Mouse (Mus musculus) common myeloid progenitor, adult 5-6 weeks (primary cell): ENCODE data around the gene Ndufs1. TPM values are rescaled to one million over a fixed set of nuclear protein-coding genes. Genes with fewer than 3 reads are reported as not detected.

Source experiments
- ATAC-seq: replicated peaks from 2 replicates; pipeline ENCODE4 v1.8.0; 2016; ENCODE audit warnings: low read depth, mild to moderate bottlenecking, moderate TSS enrichment, inconsistent platforms; ENCODE audit not compliant: poor library complexity, severe bottlenecking
- total RNA-seq: library from RNA; stranded (forward); fragments of 200-1000, 187-1606 nt; gene quantifications from 2 replicates; pipeline ENCODE4 v1.2.3, GENCODE M21; 2017

The Ndufs1 gene
- total RNA-seq, 1 experiment from 2014 or later, result 152 TPM

GRCm38 (mm10) chr1:63123823-63124450, 52.7 kb downstream of the Ndufs1 start:
- ATAC-seq, result no peak

- ATAC-seq, result peak; percentile 69
Measured at GRCm38 (mm10) chr1:63122005-63122404, 54.6 kb downstream of the Ndufs1 start.

GRCm38 (mm10) chr1:63120382-63120781, 56.3 kb downstream of the Ndufs1 start:
- ATAC-seq, result peak; percentile 3; the same call in 1 of the 2 replicates

DNA sequence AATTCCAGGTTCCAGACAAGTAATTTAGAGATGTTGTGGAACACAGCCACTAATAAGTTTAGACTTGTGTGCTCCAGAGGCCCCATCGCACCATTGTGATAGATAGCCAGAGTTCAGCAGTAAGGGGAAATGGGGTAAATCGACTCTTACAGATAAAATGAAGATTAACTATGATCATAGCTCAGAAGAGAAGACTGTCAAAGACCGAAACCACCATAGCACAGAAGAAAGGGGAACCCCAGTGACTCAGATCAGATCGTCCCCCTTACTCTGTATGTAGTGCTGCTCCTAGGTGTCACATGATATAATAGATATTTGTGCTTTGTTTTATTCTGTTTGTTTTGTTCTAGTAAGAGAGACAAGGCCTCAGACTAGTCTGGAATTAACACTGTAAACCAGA, 57.0 kb downstream of the Ndufs1 start:
- ATAC-seq, result peak; percentile 57

DNA sequence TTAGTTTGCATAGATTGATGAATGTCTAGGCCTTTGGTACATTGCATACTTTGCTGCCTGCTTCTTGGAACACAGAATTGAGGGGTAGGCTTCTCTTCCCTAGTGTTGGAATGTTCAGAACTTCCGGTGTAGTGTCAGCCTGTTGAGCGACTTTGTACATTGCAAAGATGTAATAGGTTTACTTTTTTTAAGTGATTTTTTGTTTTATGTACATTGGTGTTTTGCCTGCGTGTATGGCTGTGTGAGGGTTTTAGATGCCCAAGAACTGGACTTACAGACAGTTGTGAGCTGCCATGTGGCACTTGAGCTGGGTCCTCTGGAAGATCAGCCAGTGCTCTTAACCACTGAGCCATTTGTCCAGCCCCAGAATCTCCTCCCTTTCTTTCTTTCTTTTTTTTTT, 61.1 kb downstream of the Ndufs1 start:
- no peak for ATAC-seq

DNA sequence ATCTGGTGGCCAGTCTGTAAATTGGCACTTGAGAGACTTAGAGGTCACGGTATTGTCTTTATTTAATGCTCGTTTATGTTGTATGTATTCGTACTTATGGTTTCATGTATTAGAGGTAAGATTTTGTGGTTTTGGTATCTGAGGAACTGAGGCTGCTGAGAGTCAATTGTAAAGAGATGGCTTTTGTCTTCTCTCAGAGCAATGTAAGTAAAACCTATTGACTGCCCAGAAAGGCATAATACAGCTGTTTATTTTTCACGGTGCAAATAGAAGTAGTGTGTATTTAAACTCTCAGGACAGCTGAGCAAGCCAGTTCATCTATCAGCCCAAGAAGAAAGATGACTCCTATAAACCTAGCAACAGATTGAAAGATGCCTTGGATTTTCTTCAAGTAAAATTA, 61.5 kb downstream of the Ndufs1 start:
- no peak for ATAC-seq

DNA sequence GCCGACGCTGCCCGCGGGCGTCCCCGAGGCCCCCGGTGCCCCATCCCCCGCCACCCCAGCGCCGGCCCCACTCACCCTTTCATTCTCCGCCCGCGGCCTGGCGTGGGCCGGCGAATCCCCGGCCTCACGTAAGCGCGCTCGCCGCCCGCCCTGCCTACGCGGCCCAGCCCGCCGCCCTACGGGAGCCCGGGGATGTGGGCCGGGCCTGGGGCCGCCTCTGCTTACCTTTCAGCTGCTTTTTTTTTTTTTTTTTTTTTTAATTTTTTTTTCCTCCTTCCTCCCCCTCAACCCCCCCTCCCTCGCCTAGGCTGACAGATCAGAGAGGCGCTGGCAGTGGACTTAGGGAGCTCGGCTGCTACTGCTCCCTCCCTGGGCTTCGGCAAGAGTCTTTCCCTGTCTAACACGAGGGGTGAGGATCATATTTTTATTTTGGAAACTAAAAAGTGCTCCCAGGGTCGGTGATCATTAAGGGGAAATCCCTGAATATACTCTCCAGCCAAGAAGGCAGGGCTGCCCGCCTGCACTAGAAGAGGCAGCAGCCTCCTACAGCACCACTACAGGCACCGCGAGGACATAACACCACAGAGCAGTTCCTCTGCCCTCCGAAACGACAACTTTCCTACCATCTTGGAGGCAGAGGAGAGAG, 62.4 kb downstream of the Ndufs1 start, which contains the start of gene Ino80d:
Ino80d (minus strand) TSS at position 532 of the 646 bp plus-strand sequence.
- ATAC-seq, result peak; percentile 89

- no peak for ATAC-seq
Measured at GRCm38 (mm10) chr1:63113274-63114135, 63.1 kb downstream of the Ndufs1 start.

DNA sequence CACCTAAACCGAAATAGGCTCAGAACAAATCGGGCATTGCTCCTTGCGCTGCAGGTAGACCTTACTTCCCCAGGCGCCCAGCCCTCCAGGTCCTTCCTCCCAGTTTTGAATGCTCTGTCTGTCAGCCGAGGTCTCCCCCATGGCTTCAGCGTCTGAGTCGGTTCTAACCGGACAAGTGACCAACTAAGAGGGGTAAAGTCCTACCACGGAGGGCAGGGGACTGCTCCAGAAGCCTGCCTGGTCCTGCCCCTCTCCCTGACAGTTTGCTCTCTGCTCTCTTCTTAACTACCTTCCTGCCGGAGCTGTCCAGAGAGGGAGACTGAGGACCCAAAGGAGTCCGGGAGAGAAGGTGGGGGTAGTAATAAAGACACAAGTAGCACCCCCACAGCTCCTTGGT, 63.8 kb downstream of the Ndufs1 start:
- ATAC-seq, result peak; percentile 10; the same call in 1 of the 2 replicates

GRCm38 (mm10) chr1:63112151-63112864, 64.3 kb downstream of the Ndufs1 start:
- ATAC-seq, result no peak

DNA sequence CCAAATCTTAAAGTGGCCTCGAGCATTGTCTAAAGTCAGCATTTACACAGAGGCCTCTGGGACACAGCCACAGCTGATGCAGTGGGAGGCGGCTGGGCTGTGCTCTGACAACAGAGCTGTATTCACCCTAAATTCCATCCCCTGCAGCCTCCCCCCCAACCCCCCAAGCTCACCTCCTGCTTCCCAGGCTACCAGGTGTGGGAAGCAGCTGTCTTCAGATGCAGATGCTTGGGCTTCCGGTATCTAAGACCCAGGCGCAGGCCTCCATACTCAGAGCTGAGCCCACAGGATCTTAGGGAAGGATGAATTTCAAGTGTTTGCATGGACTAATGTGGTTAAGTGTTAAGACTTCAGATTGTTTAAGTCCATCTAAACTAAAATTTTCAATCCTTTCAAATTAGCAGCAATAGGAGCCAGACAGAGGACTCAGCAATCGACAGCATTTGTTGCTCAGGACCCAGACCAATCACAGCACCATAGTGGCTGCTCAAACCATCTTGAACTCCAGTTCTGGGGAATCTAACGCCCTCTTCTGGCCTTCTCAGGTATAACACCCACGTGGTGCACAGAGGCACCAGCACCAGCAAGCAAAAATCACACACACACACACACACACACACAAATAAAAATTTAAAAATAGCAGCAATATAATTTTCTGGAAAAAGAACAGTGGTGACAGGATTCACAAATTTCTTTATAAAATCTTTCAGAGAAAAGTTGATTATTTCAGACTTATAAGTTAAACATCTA, 65.9 kb downstream of the Ndufs1 start:
- no peak for ATAC-seq

DNA sequence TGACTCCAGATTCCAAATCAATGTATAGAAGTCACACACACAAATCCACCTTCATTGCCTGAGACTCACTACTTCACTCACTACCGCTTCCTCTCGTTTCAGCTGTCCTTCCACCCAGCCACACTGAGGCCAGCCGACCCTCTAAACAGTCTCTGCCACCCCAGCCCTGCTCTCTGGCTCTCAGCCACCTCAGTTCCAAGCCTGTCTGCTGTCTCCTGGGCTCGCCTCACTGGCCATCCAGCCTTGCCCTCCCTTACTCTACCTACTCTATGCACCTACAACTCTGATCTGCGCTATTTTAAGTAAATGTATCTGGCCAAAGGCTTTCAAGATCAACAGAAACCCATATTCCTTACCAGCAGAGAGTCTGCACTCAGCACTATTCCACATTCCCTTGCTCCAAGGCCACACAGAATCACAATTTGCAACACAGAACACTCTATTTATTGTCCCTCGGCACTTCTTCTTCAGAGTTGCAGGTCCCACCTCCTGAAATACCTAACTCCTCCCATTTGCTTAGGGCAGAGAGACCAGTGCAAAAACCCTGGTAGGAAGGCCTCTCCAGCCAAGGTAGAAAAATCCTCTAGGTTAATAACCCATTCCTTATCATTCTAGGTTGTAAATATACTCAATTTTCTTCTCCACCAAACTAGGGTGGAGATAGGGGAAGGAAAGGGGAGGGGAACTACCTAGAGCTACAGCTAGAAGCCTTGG, 68.9 kb downstream of the Ndufs1 start:
- ATAC-seq, result peak; percentile 30; the same call in 1 of the 2 replicates

GRCm38 (mm10) chr1:63102758-63103451, 73.7 kb downstream of the Ndufs1 start:
- ATAC-seq, result no peak

GRCm38 (mm10) chr1:63100196-63100595, 76.4 kb downstream of the Ndufs1 start:
- ATAC-seq, result no peak

- ATAC-seq, result no peak
Measured at GRCm38 (mm10) chr1:63098831-63099230, 77.8 kb downstream of the Ndufs1 start.

DNA sequence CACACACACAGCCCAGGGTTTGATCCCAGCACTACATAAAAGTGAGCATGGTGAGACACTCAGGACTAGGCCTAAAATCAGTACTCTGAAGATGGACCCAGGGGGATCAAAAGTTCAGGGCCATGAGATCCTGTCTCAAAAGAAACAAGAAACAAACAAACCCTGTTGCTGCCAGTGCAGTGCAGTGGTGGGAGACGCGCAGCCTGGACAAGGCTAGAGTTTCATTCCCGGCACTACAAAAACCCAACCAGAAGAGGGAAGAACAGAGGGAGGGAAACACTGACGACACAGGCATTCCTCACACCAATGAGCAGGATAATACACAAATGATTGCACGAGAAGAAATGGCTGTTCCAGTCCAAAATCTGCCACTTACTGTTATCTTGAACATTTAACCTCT, 80.6 kb downstream of the Ndufs1 start:
- no peak for ATAC-seq
